Mouse (Mus musculus) adrenal gland (tissue): ENCODE results near the gene Snx19.

Source experiments
- intact Hi-C: fragments of 180-260 bp; cut with DNase I; formaldehyde crosslinking; loops from one replicate; pipeline ENCODE4 v1.15.1; 2025

Snx19 gene

GRCm38 (mm10) chr9:30480464-30480863, 53.6 kb downstream of the Snx19 start:
- intact Hi-C loops, result loop anchor here (1.0 to 5.0 kb wide), 3 partner anchors 38 to 602 kb away; no protein-coding TSS in a partner anchor

- intact Hi-C loops, result loop anchor here (5.0 kb wide), 1 partner anchor 40 kb away; no protein-coding TSS in a partner anchor
These were observed 55.2 kb downstream of the Snx19 start for GRCm38 (mm10) chr9:30482116-30482515.

- intact Hi-C loops, result loop anchor here (5.0 kb wide), 1 partner anchor 42 kb away; no protein-coding TSS in a partner anchor
These were observed 57.3 kb downstream of the Snx19 start for GRCm38 (mm10) chr9:30484183-30484582.

DNA sequence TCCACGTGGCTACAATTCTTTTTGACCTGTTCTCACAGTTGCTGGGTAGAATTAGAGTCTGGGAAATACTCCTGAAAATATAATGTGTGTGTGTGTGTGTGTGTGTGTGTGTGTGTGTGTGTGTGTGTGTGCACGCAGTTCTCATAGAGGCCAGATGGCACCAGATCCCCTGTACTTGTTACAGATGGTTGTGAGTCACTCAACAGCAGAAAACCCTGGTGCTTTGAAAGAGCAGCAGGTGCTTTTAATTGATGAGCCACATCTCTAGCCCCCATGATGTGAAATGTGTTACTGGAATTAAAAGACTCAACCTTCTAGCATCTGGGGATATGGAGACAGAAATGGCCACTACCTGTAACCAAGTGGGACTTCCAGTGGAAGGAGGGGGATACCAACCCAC, 58.3 kb downstream of the Snx19 start:
- intact Hi-C loops, result no loop called here

DNA sequence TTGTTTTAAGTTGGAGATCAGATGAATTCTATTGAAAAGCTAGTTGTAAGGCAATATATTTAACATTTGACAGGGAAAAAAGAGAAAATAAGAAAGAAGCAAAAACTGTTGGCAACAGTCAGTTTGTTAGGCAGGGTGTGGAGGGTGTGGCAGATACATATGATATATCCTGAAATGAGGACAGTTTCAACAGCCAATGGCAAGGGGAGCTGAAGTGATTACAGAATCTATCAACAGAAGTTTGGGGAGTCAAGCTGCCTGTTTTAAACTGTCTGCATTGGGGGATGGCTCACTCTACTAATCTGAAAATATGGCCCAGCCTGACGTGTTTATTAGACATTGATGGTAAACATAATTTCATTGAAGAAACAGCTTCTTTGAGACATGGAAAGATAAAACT, 61.5 kb downstream of the Snx19 start:
- intact Hi-C loops, result no loop called here

DNA sequence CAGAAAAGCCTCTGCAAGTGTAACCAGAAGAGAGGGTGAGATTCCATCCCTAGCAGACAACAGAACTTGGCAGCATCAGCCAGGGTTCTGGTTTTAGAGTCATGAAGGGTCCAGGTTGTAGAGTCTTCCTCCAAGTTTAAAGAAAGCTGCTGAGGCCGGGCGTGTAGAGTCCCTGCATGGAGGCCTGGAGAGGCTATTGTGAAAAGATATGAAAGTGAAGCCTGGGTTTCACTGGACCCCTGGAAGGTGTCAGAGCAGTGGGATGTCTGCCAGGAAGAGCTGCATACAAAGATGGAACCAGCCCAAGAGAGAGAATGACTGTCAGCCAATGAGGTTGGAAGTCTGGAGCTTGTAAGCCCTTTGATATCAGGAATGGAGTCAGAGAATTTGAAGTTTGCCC, 67.5 kb downstream of the Snx19 start:
- intact Hi-C loops, result no loop called here

GRCm38 (mm10) chr9:30508966-30509365, 82.1 kb downstream of the Snx19 start:
- intact Hi-C loops, result no loop called here

- intact Hi-C loops, result no loop called here
These were observed 89.0 kb downstream of the Snx19 start for GRCm38 (mm10) chr9:30515953-30516352.
